Comparison of ENCODE assay signal across 8 mouse cellular contexts in the genomic region with DNA sequence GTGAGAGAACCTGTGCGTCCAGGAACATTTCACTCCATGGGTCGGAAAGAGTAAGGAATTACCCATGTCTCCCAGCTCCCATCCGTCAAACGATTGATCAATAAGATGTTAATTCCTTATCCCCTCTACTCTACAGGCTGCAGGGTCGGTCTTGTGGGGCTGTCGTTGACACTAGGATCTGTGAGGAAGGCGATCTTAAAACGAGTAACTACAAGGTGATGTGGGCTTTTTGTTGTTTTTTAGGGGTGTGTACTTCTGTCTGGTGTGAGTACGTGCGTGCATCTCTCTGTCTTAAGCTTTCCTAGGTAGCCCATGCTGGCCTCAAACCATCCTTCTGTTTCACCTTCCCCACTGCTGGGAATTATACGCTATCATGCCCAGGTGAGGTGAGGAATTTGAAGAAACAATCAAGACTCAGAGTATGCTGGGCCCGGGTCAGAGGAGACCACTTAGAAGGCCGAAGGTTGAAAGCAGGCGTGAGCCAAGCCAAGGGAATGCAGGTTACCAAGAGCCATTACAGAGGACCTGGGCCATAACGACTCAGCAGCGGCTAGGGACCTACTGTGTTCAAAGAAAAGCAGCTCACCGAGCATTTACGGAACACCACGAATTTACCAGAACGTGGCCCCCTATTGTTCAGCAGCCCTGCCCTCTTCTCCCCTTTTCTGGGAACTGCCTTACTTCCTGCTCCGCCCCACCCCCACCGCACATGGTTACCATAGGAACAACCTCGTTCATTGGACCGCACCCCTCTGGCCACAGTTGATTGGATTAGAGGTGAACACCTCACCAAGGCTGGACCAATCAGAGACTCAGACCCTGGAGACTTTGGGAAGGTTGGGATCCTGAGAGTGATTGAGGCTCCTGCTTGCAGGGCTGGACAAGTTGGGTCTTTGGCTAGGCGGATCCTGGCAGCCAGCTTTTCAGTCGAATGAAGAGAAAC. TPM values are rescaled to one million over a fixed set of nuclear protein-coding genes. Genes with fewer than 3 reads are reported as not detected.
DNase-seq lines count a peak whose midpoint lies in the region; ATAC-seq and TF ChIP-seq lines count a peak whose summit lies in the region.

No protein-coding gene starts in this region.

- peak overlapping the region; percentile 16 to 17 for H3K4me3 ChIP-seq in heart, embryonic 14.5 days (ENCODE audit: control insufficient read depth in 1 of 2, insufficient read depth in 1 of 2, low read depth in 1 of 2, low read length in 2 of 2)
- peak overlapping the region; percentile 15; the same call in 1 of the 2 replicates for H3K4me3 ChIP-seq in kidney, postnatal 0 days (replicated peaks; ENCODE audit: low read depth, low read length)
- H3K4me3 ChIP-seq in liver, embryonic 12.5 days: peak overlapping the region; percentile 28
- no peak overlapping the region for H3K4me3 ChIP-seq in myocyte

- H3K9me3 ChIP-seq in heart, embryonic 14.5 days (ENCODE audit: control insufficient read depth, low read length): no peaks in the 10 kb centered on the region
- no peaks in the 10 kb centered on the region for H3K9me3 ChIP-seq in kidney, postnatal 0 days (replicated peaks; ENCODE audit: low read length)
- H3K9me3 ChIP-seq in liver, embryonic 12.5 days (replicated peaks): no peaks in the 10 kb centered on the region

- H3K27ac ChIP-seq in heart, embryonic 14.5 days (replicated peaks in 1 of 2; ENCODE audit: control insufficient read depth in 1 of 2, insufficient read depth in 1 of 2, low read depth in 2 of 2, low read length in 2 of 2): no peak overlapping the region
- H3K27ac ChIP-seq in kidney, postnatal 0 days: peak overlapping the region; percentile 65; the same call in 1 of the 2 replicates
- H3K27ac ChIP-seq in liver, embryonic 12.5 days: no peak overlapping the region

- peak; percentile 40 for DNase-seq in CD4-positive helper T cell, adult 2 months (ENCODE audit: low read depth, low spot score)
- peak; percentile 95 for DNase-seq in embryo, embryonic 11 days
- DNase-seq in kidney, postnatal 0 days (ENCODE audit: low spot score): peak; percentile 91
- DNase-seq in testis, postnatal 14 days (ENCODE audit: low spot score): peak; percentile 79

- H3K36me3 ChIP-seq in heart, embryonic 14.5 days (ENCODE audit: control insufficient read depth, insufficient read depth, low read length): no peaks in the 10 kb centered on the region
- H3K36me3 ChIP-seq in kidney, postnatal 0 days (ENCODE audit: insufficient read depth, low read length): no peaks in the 10 kb centered on the region
- no peaks in the 10 kb centered on the region for H3K36me3 ChIP-seq in liver, embryonic 12.5 days
- H3K36me3 ChIP-seq in myocyte (ENCODE audit: control insufficient read depth, insufficient read depth): no peaks in the 10 kb centered on the region

- peak; percentile 67 for ATAC-seq in activated CD4-positive, CD25-positive, alpha-beta regulatory T cell, adult 4 months
- peak; percentile 79 for ATAC-seq in heart, embryonic 14.5 days (ENCODE audit: insufficient number of reproducible peaks, insufficient read depth, low FRiP score, low read depth)
- ATAC-seq in kidney, postnatal 0 days (replicated peaks; ENCODE audit: low FRiP score, low read depth): peak; percentile 94
- peak; percentile 92 for ATAC-seq in liver, embryonic 12.5 days

- TF ChIP-seq CTCF in kidney, postnatal 0 days (IDR thresholded peaks at IDR 0.05; ENCODE audit: low read depth): peak; percentile 8; the same call in 1 of the 2 replicates

- WGBS in heart, embryonic 14.5 days: 41% methylated on average over 26 of the region's 26 CpGs
- WGBS in kidney, postnatal 0 days: 32% methylated on average over 26 of the region's 26 CpGs
- 35% methylated on average over 26 of the region's 26 CpGs for WGBS in liver, embryonic 12.5 days (ENCODE audit: insufficient replicate concordance)

- H3ac ChIP-seq in myocyte (ENCODE audit: control insufficient read depth, insufficient read length): no peak overlapping the region

- peak overlapping the region; percentile 53 for H3K4me2 ChIP-seq in heart, embryonic 14.5 days (ENCODE audit: low read length)
- peak overlapping the region; percentile 43 for H3K4me2 ChIP-seq in kidney, postnatal 0 days (ENCODE audit: low read length)
- H3K4me2 ChIP-seq in liver, embryonic 12.5 days: peak overlapping the region; percentile 57
- H3K4me2 ChIP-seq in myocyte (ENCODE audit: low read depth): peak overlapping the region; percentile 80

- H3K9ac ChIP-seq in heart, embryonic 14.5 days (ENCODE audit: low read length): no peak overlapping the region
- no peak overlapping the region for H3K9ac ChIP-seq in kidney, postnatal 0 days (ENCODE audit: low read depth, low read length)
- H3K9ac ChIP-seq in liver, embryonic 12.5 days: no peak overlapping the region

- H3K27me3 ChIP-seq in heart, embryonic 14.5 days (ENCODE audit: control insufficient read depth, insufficient read depth, low read length): no peaks in the 10 kb centered on the region
- H3K27me3 ChIP-seq in kidney, postnatal 0 days (ENCODE audit: insufficient read depth, low read length): no peaks in the 10 kb centered on the region
- H3K27me3 ChIP-seq in liver, embryonic 12.5 days (replicated peaks): no peaks in the 10 kb centered on the region
- H3K27me3 ChIP-seq in myocyte (ENCODE audit: control insufficient read depth, insufficient read depth, insufficient read length): no peaks in the 10 kb centered on the region

- H3K79me2 ChIP-seq in myocyte (ENCODE audit: control insufficient read depth, insufficient read depth): no peaks in the 10 kb centered on the region

- TF ChIP-seq POLR2A in myocyte (IDR thresholded peaks at IDR 0.05; ENCODE audit: insufficient read length, low read depth): no peak

- H3K4me1 ChIP-seq in heart, embryonic 14.5 days (ENCODE audit: control insufficient read depth in 2 of 2, insufficient read depth in 2 of 2, low read length in 2 of 2): peaks cover 13 to 16% of the 10 kb centered on the region in 2 experiments
- H3K4me1 ChIP-seq in kidney, postnatal 0 days (replicated peaks; ENCODE audit: insufficient read depth, low read length): 0 out of 2 replicates have a peak, but pooled peaks cover 6% of the 10 kb centered on the region
- peaks cover 40% of the 10 kb centered on the region for H3K4me1 ChIP-seq in liver, embryonic 12.5 days

TF ChIP-seq in myocyte, 11 proteins besides CTCF, POLR2A, EP300 and RAD21 (continues in another document):
- TF ChIP-seq E2F4 (IDR thresholded peaks at IDR 0.05; ENCODE audit: insufficient read depth) (no peak), MYOD1 (IDR thresholded peaks at IDR 0.05; ENCODE audit: control insufficient read depth in 1 of 3, insufficient read length in 2 of 3, low read depth in 2 of 3) (no peak), TCF12 (IDR thresholded peaks at IDR 0.05; ENCODE audit: insufficient read depth, poor library complexity, severe bottlenecking) (no peak), POLR2AphosphoS2 (IDR thresholded peaks at IDR 0.05; ENCODE audit: insufficient read length, low read depth) (no peak), USF1 (IDR thresholded peaks at IDR 0.05; ENCODE audit: low read depth) (no peak), CEBPB (IDR thresholded peaks at IDR 0.05; ENCODE audit: insufficient read depth, poor library complexity, severe bottlenecking) (no peak), MAX (IDR thresholded peaks at IDR 0.05; ENCODE audit: low read depth) (no peak), REST (IDR thresholded peaks at IDR 0.05; ENCODE audit: insufficient read depth, insufficient read length) (no peak), MYOG (IDR thresholded peaks at IDR 0.05; ENCODE audit: control insufficient read depth in 1 of 3, insufficient read depth in 1 of 3, insufficient read length in 2 of 3, low read depth in 2 of 3) (no peak), SRF (IDR thresholded peaks at IDR 0.05; ENCODE audit: control insufficient read depth, insufficient read length, low read depth) (no peak)

RNA-seq across cellular contexts. Expression of gene Moap1, which starts 13.3 kb away (rescaled TPM):
- 1 to 10 TPM; 6.5 to 8.3 TPM for polyA plus RNA-seq in activated CD4-positive, CD25-positive, alpha-beta regulatory T cell, adult 4 months (2017; shearing (Covaris generic))
- 14.3 and 17.2 TPM in 2 replicates for polyA plus RNA-seq in heart, embryonic 14.5 days (2014; fragmentation: Nextera tagmentation; extraction: Ambion mirVana)
- 13.8 and 20.7 TPM in 2 replicates for polyA plus RNA-seq in kidney, postnatal 0 days (2015; fragmentation: Nextera tagmentation; extraction: Ambion mirVana)
- 9.2 and 11.7 TPM in 2 replicates for polyA plus RNA-seq in liver, embryonic 12.5 days (2016; fragmentation: Nextera tagmentation; extraction: Ambion mirVana)
- 5.9 TPM for polyA plus RNA-seq in myocyte (2012; fragmentation: generic; extraction: Trizol)

RNA-seq across cellular contexts. Expression of gene Tmem251, which starts 13.4 kb away (rescaled TPM):
- polyA plus RNA-seq in activated CD4-positive, CD25-positive, alpha-beta regulatory T cell, adult 4 months (2017; shearing (Covaris generic)): 10 to 100 TPM in 1 of 2 experiments, 1 to 10 TPM in 1; 8.5 to 10.1 TPM
- polyA plus RNA-seq in heart, embryonic 14.5 days (2014; fragmentation: Nextera tagmentation; extraction: Ambion mirVana): 7.6 TPM in 2 replicates
- polyA plus RNA-seq in kidney, postnatal 0 days (2015; fragmentation: Nextera tagmentation; extraction: Ambion mirVana): 15.0 and 15.2 TPM in 2 replicates
- 11.5 and 12.3 TPM in 2 replicates for polyA plus RNA-seq in liver, embryonic 12.5 days (2016; fragmentation: Nextera tagmentation; extraction: Ambion mirVana)
- polyA plus RNA-seq in myocyte (2012; fragmentation: generic; extraction: Trizol): 2.9 TPM

RNA-seq across cellular contexts. Expression of gene Itpk1, which starts 25.4 kb away (rescaled TPM):
- 10 to 100 TPM; 16.2 to 18.4 TPM for polyA plus RNA-seq in activated CD4-positive, CD25-positive, alpha-beta regulatory T cell, adult 4 months (2017; shearing (Covaris generic))
- polyA plus RNA-seq in heart, embryonic 14.5 days (2014; fragmentation: Nextera tagmentation; extraction: Ambion mirVana): 3.7 and 4.2 TPM in 2 replicates
- 16.1 and 17.8 TPM in 2 replicates for polyA plus RNA-seq in kidney, postnatal 0 days (2015; fragmentation: Nextera tagmentation; extraction: Ambion mirVana)
- polyA plus RNA-seq in liver, embryonic 12.5 days (2016; fragmentation: Nextera tagmentation; extraction: Ambion mirVana): 3.7 and 4.3 TPM in 2 replicates
- polyA plus RNA-seq in myocyte (2012; fragmentation: generic; extraction: Trizol): 4.9 TPM

RNA-seq across cellular contexts. Expression of gene Gm28051, which starts 27.4 kb away (rescaled TPM):
- not detected for polyA plus RNA-seq in activated CD4-positive, CD25-positive, alpha-beta regulatory T cell, adult 4 months (2017; shearing (Covaris generic))
- not detected in 2 replicates for polyA plus RNA-seq in heart, embryonic 14.5 days (2014; fragmentation: Nextera tagmentation; extraction: Ambion mirVana)
- polyA plus RNA-seq in kidney, postnatal 0 days (2015; fragmentation: Nextera tagmentation; extraction: Ambion mirVana): 0.57 TPM in 1 of 2 replicates, not detected in the other
- 0.48 TPM in 1 of 2 replicates, not detected in the other for polyA plus RNA-seq in liver, embryonic 12.5 days (2016; fragmentation: Nextera tagmentation; extraction: Ambion mirVana)
- polyA plus RNA-seq in myocyte (2012; fragmentation: generic; extraction: Trizol): 0.26 TPM

RNA-seq across cellular contexts. Expression of gene Gon7, which starts 27.5 kb away (rescaled TPM):
- polyA plus RNA-seq in activated CD4-positive, CD25-positive, alpha-beta regulatory T cell, adult 4 months (2017; shearing (Covaris generic)): 10 to 100 TPM; 28.3 to 29.3 TPM
- 22.9 and 26.5 TPM in 2 replicates for polyA plus RNA-seq in heart, embryonic 14.5 days (2014; fragmentation: Nextera tagmentation; extraction: Ambion mirVana)
- 22.2 and 23.1 TPM in 2 replicates for polyA plus RNA-seq in kidney, postnatal 0 days (2015; fragmentation: Nextera tagmentation; extraction: Ambion mirVana)
- 20.6 and 23.2 TPM in 2 replicates for polyA plus RNA-seq in liver, embryonic 12.5 days (2016; fragmentation: Nextera tagmentation; extraction: Ambion mirVana)
- 9.7 TPM for polyA plus RNA-seq in myocyte (2012; fragmentation: generic; extraction: Trizol)

Comparison
In these comparisons a context has a peak if more than half of its experiments do, and no peak if none do; other contexts are left out.
1. DNase-seq: peak in every context shown above with its lines; median percentile 95 in embryo, embryonic 11 days; 91 in kidney, postnatal 0 days; 79 in testis, postnatal 14 days; 40 in CD4-positive helper T cell, adult 2 months.